Mouse (Mus musculus): Measurements from ENCODE around the gene Gsk3b. TPM values are rescaled to one million over a fixed set of nuclear protein-coding genes. Genes with fewer than 3 reads are reported as not detected.
"Not testable (repeated sequence)": the region's sequence is repeated elsewhere in the genome, so short reads cannot be mapped to it uniquely, and the experiment has no call there.

Gene Gsk3b
- 164 and 167 TPM in 2 replicates for polyA plus RNA-seq (2015; fragmentation: Nextera tagmentation; extraction: Ambion mirVana)

- Histone ChIP-seq H3K4me3 (peak within 1 kb of the TSS; percentile 89), H3K27ac (peak within 1 kb of the TSS; percentile 100), H3K27me3 (replicated peaks) (no peaks in the 10 kb centered on the region), H3K9ac (peak within 1 kb of the TSS; percentile 94), H3K9me3 (no peaks in the 10 kb centered on the region), H3K4me2 (peak within 1 kb of the TSS; percentile 75), H3K4me1 (peaks cover 23% of the 10 kb centered on the region), H3K36me3 (replicated peaks) (no peaks in the 10 kb centered on the region)
- ATAC-seq (replicated peaks) = peak; percentile 95
- under 1% methylated on average over 69 of the region's 69 CpGs for WGBS
Measured at GRCm38 (mm10) chr16:38088629-38089446, at the start of gene Gsk3b. Gene Gsk3b (plus strand): TSS chr16:38089001.

DNA sequence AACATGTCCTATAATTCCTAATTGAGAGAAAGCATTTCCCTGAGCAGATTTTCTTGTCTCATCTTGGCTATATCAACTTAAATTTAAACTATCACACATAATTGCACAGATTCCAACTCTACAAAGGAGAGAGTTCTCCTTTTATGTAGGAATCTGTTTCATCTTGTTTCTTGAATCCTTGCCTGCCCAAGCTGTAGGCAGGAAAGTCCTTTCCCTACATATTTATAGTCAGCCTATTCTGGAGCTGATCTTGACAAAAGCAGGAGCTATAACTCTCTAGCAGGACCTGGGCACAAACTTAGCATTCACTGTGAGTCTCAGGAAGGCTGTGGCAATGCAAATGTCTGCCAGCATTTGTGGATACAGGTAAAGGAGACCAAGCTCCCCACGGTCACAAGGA is 46.6 kb upstream of the Gsk3b start:
- no peaks in the 10 kb centered on the region for H3K9me3 ChIP-seq
- H3K9ac ChIP-seq = no peak overlapping the region
- H3K27me3 ChIP-seq (replicated peaks) = no peaks in the 10 kb centered on the region
- H3K36me3 ChIP-seq (replicated peaks) = no peaks in the 10 kb centered on the region
- no peak overlapping the region for H3K27ac ChIP-seq
- no peak for ATAC-seq (replicated peaks)
- WGBS = 89% methylated on average over 1 of the region's 1 CpGs
- no peak overlapping the region for H3K4me2 ChIP-seq
- no peak overlapping the region for H3K4me3 ChIP-seq
- H3K4me1 ChIP-seq = no peaks in the 10 kb centered on the region

GRCm38 (mm10) chr16:38044551-38044950 is 44.2 kb upstream of the Gsk3b start:
- no peaks in the 10 kb centered on the region for H3K4me1 ChIP-seq
- H3K9ac ChIP-seq = no peak overlapping the region
- ATAC-seq (replicated peaks) = no peak
- no peak overlapping the region for H3K4me3 ChIP-seq
- H3K36me3 ChIP-seq (replicated peaks) = no peaks in the 10 kb centered on the region
- H3K27ac ChIP-seq = no peak overlapping the region
- H3K9me3 ChIP-seq = no peaks in the 10 kb centered on the region
- WGBS = 87% methylated on average over 5 of the region's 5 CpGs
- H3K27me3 ChIP-seq (replicated peaks) = no peaks in the 10 kb centered on the region
- no peak overlapping the region for H3K4me2 ChIP-seq

GRCm38 (mm10) chr16:38047781-38048558 is 40.8 kb upstream of the Gsk3b start:
- no peaks in the 10 kb centered on the region for H3K9me3 ChIP-seq
- H3K27me3 ChIP-seq (replicated peaks) = no peaks in the 10 kb centered on the region
- 73% methylated on average over 23 of the region's 23 CpGs for WGBS
- no peak overlapping the region for H3K4me3 ChIP-seq
- ATAC-seq (replicated peaks) = no peak
- H3K36me3 ChIP-seq (replicated peaks) = no peaks in the 10 kb centered on the region
- no peak overlapping the region for H3K9ac ChIP-seq
- H3K4me1 ChIP-seq = no peaks in the 10 kb centered on the region
- no peak overlapping the region for H3K4me2 ChIP-seq
- no peak overlapping the region for H3K27ac ChIP-seq

- no peak for ATAC-seq (replicated peaks)
- Histone ChIP-seq H3K4me2 (no peak overlapping the region), H3K9me3 (no peaks in the 10 kb centered on the region), H3K4me3 (no peak overlapping the region), H3K36me3 (replicated peaks) (no peaks in the 10 kb centered on the region), H3K4me1 (no peaks in the 10 kb centered on the region), H3K27ac (no peak overlapping the region), H3K27me3 (replicated peaks) (no peaks in the 10 kb centered on the region), H3K9ac (no peak overlapping the region)
- WGBS = 79% methylated on average over 1 of the region's 1 CpGs
Measured at GRCm38 (mm10) chr16:38057898-38058297, 30.9 kb upstream of the Gsk3b start.

GRCm38 (mm10) chr16:38058836-38059235 is 30.0 kb upstream of the Gsk3b start:
- no peaks in the 10 kb centered on the region for H3K36me3 ChIP-seq (replicated peaks)
- no peaks in the 10 kb centered on the region for H3K4me1 ChIP-seq
- H3K9ac ChIP-seq = no peak overlapping the region
- no peak overlapping the region for H3K4me2 ChIP-seq
- no peaks in the 10 kb centered on the region for H3K27me3 ChIP-seq (replicated peaks)
- H3K27ac ChIP-seq = no peak overlapping the region
- no peaks in the 10 kb centered on the region for H3K9me3 ChIP-seq
- no peak overlapping the region for H3K4me3 ChIP-seq
- no peak for ATAC-seq (replicated peaks)
- 84% methylated on average over 3 of the region's 3 CpGs for WGBS

GRCm38 (mm10) chr16:38059631-38060030 is 29.2 kb upstream of the Gsk3b start:
- H3K4me2 ChIP-seq = no peak overlapping the region
- 90% methylated on average over 4 of the region's 4 CpGs for WGBS
- H3K4me1 ChIP-seq = no peaks in the 10 kb centered on the region
- no peaks in the 10 kb centered on the region for H3K27me3 ChIP-seq (replicated peaks)
- H3K27ac ChIP-seq = no peak overlapping the region
- H3K9me3 ChIP-seq = no peaks in the 10 kb centered on the region
- no peaks in the 10 kb centered on the region for H3K36me3 ChIP-seq (replicated peaks)
- H3K9ac ChIP-seq = no peak overlapping the region
- H3K4me3 ChIP-seq = no peak overlapping the region
- ATAC-seq (replicated peaks) = no peak

- 77% methylated on average over 1 of the region's 5 CpGs for WGBS
- peak; percentile 50; the same call in 1 of the 2 replicates for ATAC-seq (replicated peaks)
Measured at GRCm38 (mm10) chr16:38073859-38074631, 14.8 kb upstream of the Gsk3b start.

DNA sequence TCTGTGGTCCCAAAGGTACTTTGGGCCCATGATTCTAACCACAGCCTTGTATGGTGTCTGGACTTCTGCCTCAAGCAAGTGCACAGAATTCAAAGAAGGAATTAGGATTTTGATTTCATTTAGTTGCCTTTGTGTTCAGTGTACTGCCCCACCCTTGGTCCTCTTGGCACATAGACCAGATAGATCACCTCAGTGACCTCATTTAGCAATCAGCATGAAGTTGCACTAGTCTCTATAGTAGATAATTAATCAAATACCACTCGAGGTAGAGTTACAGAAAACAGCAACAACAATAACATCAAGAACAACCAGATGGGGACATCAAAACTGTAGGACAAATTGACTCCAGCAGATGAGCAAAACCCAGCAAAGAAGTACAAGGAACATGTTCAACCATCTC is 8.6 kb upstream of the Gsk3b start:
- no peak overlapping the region for H3K9ac ChIP-seq
- WGBS = 83% methylated on average over 1 of the region's 1 CpGs
- H3K4me3 ChIP-seq = no peak overlapping the region
- ATAC-seq (replicated peaks) = no peak
- no peaks in the 10 kb centered on the region for H3K36me3 ChIP-seq (replicated peaks)
- H3K9me3 ChIP-seq = no peaks in the 10 kb centered on the region
- H3K27me3 ChIP-seq (replicated peaks) = no peaks in the 10 kb centered on the region
- no peak overlapping the region for H3K27ac ChIP-seq
- no peaks in the 10 kb centered on the region for H3K4me1 ChIP-seq
- H3K4me2 ChIP-seq = no peak overlapping the region

More at GRCm38 (mm10) chr16:38073859-38074631, 14.8 kb upstream of the Gsk3b start:
- not testable (repeated sequence) for H3K4me1 ChIP-seq; H3K4me3 ChIP-seq; H3K27me3 ChIP-seq (replicated peaks); H3K36me3 ChIP-seq (replicated peaks); H3K9me3 ChIP-seq; H3K27ac ChIP-seq; H3K9ac ChIP-seq; H3K4me2 ChIP-seq

DNA sequence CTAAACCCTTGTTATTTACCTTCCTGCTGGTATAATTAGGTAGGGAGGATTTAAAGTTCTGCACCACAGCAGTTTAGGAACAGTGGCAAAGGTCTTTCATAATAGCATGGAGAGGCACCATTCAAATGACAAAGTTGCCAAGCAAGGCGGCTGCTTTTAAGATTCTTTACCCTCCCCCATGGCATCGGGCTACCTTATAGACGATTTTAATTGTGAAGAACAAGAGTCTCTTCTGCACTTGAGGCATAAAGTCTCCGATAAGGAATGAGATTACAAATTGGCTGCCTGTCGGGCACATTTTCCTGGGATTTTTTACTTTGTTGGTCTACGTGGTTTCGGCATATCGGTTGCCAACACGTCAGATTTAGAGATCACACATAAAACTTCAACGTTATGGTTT is 1.6 kb upstream of the Gsk3b start:
- Histone ChIP-seq H3K4me3 (peak overlapping the region; percentile 89), H3K27me3 (replicated peaks) (no peaks in the 10 kb centered on the region), H3K4me1 (peaks cover 12% of the 10 kb centered on the region), H3K27ac (peak overlapping the region; percentile 100), H3K9ac (peak overlapping the region; percentile 79), H3K9me3 (no peaks in the 10 kb centered on the region), H3K4me2 (peak overlapping the region; percentile 75), H3K36me3 (replicated peaks) (no peaks in the 10 kb centered on the region)
- no peak for ATAC-seq (replicated peaks)
- WGBS = 10% methylated on average over 10 of the region's 10 CpGs

- H3K27ac ChIP-seq = peak overlapping the region; percentile 100
- H3K4me3 ChIP-seq = peak overlapping the region; percentile 89
- no peak for ATAC-seq (replicated peaks)
- no peaks in the 10 kb centered on the region for H3K36me3 ChIP-seq (replicated peaks)
- under 1% methylated on average over 11 of the region's 11 CpGs for WGBS
- peaks cover 12% of the 10 kb centered on the region for H3K4me1 ChIP-seq
- no peaks in the 10 kb centered on the region for H3K27me3 ChIP-seq (replicated peaks)
- peak overlapping the region; percentile 75 for H3K4me2 ChIP-seq
- H3K9me3 ChIP-seq = no peaks in the 10 kb centered on the region
- H3K9ac ChIP-seq = peak overlapping the region; percentile 79
Measured at GRCm38 (mm10) chr16:38087645-38088125, 1.1 kb upstream of the Gsk3b start.

GRCm38 (mm10) chr16:38088126-38088628 is 624 bp upstream of the Gsk3b start:
- no peaks in the 10 kb centered on the region for H3K36me3 ChIP-seq (replicated peaks)

More at GRCm38 (mm10) chr16:38088126-38088628, 624 bp upstream of the Gsk3b start:
- peak overlapping the region; percentile 100 for H3K27ac ChIP-seq
- peaks cover 17% of the 10 kb centered on the region for H3K4me1 ChIP-seq
- H3K4me3 ChIP-seq = peak overlapping the region; percentile 89
- H3K9me3 ChIP-seq = no peaks in the 10 kb centered on the region
- ATAC-seq (replicated peaks) = peak; percentile 10
- 2% methylated on average over 40 of the region's 40 CpGs for WGBS
- H3K9ac ChIP-seq = peak overlapping the region; percentile 79
- no peaks in the 10 kb centered on the region for H3K27me3 ChIP-seq (replicated peaks)
- H3K4me2 ChIP-seq = peak overlapping the region; percentile 75

Data from midbrain, embryonic 15.5 days (tissue).